Mouse (Mus musculus) right cerebral cortex, postnatal 25 days (tissue): Measurements from ENCODE around the gene Csf1.

Experiments used
- DNase-seq: peaks from one replicate; pipeline ENCODE4 v3.0.0; 2022

The Csf1 gene

DNA sequence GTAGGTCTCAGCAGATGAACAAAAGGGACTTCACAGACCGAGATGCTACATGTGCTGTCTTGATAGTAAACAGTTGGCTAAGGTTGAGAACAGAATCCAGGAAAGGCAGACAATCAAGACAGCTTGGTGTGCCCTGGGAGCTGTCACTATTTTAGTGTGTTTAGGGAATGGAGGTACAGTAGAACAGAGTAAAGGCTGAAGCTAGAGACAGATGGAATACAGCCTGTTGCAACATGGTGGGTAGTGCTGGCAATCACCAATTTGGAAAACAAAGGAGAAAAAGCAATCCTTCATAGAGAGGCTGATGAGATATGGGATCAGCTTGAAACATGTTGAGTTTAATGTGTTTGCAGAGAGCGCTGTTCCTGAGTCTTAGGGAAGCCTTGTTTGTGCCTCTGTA is 59.6 kb downstream of the Csf1 start:
- no peak for DNase-seq

- no peak for DNase-seq
Observed at GRCm38 (mm10) chr3:107696910-107697309, 63.4 kb downstream of the Csf1 start.

DNA sequence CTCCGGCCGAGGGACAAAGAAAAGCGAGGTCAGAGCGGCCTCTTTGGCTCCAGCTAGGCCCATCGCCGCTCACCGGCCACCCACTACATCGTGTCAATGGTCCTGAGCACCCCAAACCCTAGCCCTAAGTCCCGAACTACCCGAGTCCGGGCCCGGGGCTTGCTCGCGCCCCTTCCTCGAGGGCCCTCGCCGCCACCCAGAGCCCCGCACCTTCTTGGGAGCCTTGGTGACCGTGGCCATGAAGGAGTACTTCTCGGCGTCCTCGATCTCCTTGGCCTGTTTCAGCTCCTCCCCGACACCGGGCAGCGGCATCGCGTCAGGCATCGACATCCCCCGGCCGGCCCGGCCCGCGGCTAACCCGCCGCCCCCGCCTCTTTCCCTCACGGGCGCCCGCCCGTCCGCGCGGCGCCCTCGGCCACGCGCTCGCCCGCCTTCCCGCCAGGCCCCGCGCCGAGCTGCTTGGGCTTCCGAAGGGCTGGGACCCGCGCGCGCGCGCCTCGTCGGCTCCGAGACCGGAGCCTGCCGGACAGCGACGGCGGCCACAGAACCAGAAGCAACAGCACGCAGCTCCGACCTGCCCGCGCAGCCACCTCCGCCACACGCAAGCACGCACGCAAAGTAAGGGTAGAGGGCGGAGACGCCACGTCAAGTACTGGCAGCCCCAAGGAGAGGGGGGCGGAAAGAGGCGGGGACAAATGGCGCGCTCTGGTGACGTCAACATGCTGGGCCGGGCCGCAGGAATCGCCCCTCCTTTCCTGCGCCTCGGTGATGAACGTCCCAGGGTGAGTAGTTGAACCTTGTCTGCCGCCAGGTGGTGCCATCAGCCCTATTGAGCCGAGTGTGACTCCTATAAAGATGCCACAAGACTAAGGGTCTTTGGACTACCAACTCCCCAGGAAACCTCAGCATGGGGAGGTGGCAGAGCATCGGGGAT is 64.1 kb downstream of the Csf1 start, which contains the start of gene Ahcyl1:
Gene Ahcyl1, minus strand, starts transcription at position 613 of the 934 bp plus-strand sequence.
- peak; percentile 100 for DNase-seq

GRCm38 (mm10) chr3:107695219-107695947 is 64.9 kb downstream of the Csf1 start:
- no peak for DNase-seq

DNA sequence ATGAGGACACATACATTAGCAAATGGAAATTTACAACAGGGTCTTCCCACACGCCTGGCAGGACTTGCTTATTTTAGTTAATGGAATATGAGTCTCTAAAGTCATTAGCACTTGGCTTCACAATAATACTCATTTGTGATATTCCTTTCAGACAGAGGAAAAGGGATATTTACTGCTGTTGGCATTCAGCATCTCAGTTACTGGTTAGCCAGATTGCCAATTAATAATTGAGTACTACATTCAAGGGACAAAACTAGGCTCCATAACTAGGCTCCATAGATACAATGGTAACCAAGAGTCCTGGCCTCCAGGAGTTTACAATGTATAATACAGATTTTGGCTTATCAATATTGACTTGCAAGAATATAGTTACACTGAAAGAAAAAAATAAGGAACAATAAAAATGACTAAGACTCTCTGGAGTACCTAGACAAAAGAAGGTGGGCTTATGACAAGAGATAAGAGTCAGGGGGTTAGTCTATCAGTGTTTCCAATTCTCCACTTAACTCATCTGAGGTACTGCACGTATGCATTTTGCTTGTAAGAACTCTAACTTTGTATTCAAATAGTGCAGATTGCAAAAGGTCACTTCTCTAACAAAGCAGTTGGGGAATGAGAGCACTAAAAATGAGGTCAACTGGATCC is 65.9 kb downstream of the Csf1 start:
- no peak for DNase-seq
